Mouse (Mus musculus): Measurements from ENCODE around the gene Esp34. TPM values are rescaled to one million over a fixed set of nuclear protein-coding genes. Genes with fewer than 3 reads are reported as not detected.

Gene Esp34
- polyA plus RNA-seq (2014; fragmentation: Nextera tagmentation; extraction: Ambion mirVana) = not detected in 2 replicates

GRCm38 (mm10) chr17:38553892-38554291 lies at the start of gene Esp34:
Gene Esp34, plus strand, starts transcription at chr17:38554192.
- Histone ChIP-seq H3K9ac (ENCODE audit: low read depth, low read length) (no peak within 1 kb of the TSS), H3K4me1 (ENCODE audit: control insufficient read depth, insufficient read depth, low read length) (no peaks in the 10 kb centered on the region), H3K36me3 (ENCODE audit: control insufficient read depth, insufficient read depth, low read length) (no peaks in the 10 kb centered on the region), H3K4me3 (ENCODE audit: low read depth, low read length) (no peak within 1 kb of the TSS), H3K27me3 (ENCODE audit: control insufficient read depth, insufficient read depth, low read length) (no peaks in the 10 kb centered on the region), H3K27ac (ENCODE audit: low read depth, low read length) (no peak within 1 kb of the TSS), H3K4me2 (no peak within 1 kb of the TSS), H3K9me3 (replicated peaks; ENCODE audit: control insufficient read depth, low read length) (no peaks in the 10 kb centered on the region)
- 71% methylated on average over 1 of the region's 1 CpGs for WGBS (ENCODE audit: insufficient replicate concordance)
- no peak for ATAC-seq (replicated peaks; ENCODE audit: insufficient number of reproducible peaks, low FRiP score, low TSS enrichment)

GRCm38 (mm10) chr17:38562527-38562926 lies 8.5 kb downstream of the Esp34 start:
- Histone ChIP-seq H3K9ac (ENCODE audit: low read depth, low read length) (no peak overlapping the region), H3K4me2 (no peak overlapping the region), H3K9me3 (replicated peaks; ENCODE audit: control insufficient read depth, low read length) (no peaks in the 10 kb centered on the region; the same call in 1 of the 2 replicates), H3K4me3 (ENCODE audit: low read depth, low read length) (no peak overlapping the region), H3K36me3 (ENCODE audit: control insufficient read depth, insufficient read depth, low read length) (no peaks in the 10 kb centered on the region), H3K4me1 (ENCODE audit: control insufficient read depth, insufficient read depth, low read length) (no peaks in the 10 kb centered on the region), H3K27me3 (ENCODE audit: control insufficient read depth, insufficient read depth, low read length) (no peaks in the 10 kb centered on the region), H3K27ac (ENCODE audit: low read depth, low read length) (no peak overlapping the region)
- 63% methylated on average over 5 of the region's 5 CpGs for WGBS (ENCODE audit: insufficient replicate concordance)
- no peak for ATAC-seq (replicated peaks; ENCODE audit: insufficient number of reproducible peaks, low FRiP score, low TSS enrichment)

Other genes starting within 250 kb of the Esp34 start
- gene Olfr137, start 246.6 kb upstream of the Esp34 start, polyA plus RNA-seq (2014; fragmentation: Nextera tagmentation; extraction: Ambion mirVana) = not detected in 2 replicates
- gene Olfr136, start 224.4 kb upstream of the Esp34 start, polyA plus RNA-seq (2014; fragmentation: Nextera tagmentation; extraction: Ambion mirVana) = not detected in 2 replicates
- not detected in 2 replicates for gene Esp36, start 134.0 kb upstream of the Esp34 start, polyA plus RNA-seq (2014; fragmentation: Nextera tagmentation; extraction: Ambion mirVana)
- gene Esp31, start 85.3 kb downstream of the Esp34 start, polyA plus RNA-seq (2014; fragmentation: Nextera tagmentation; extraction: Ambion mirVana) = not detected in 2 replicates

Measured in heart, embryonic 11.5 days (tissue).